Comparison of ENCODE assay signal across 14 mouse cellular contexts in the genomic region with DNA sequence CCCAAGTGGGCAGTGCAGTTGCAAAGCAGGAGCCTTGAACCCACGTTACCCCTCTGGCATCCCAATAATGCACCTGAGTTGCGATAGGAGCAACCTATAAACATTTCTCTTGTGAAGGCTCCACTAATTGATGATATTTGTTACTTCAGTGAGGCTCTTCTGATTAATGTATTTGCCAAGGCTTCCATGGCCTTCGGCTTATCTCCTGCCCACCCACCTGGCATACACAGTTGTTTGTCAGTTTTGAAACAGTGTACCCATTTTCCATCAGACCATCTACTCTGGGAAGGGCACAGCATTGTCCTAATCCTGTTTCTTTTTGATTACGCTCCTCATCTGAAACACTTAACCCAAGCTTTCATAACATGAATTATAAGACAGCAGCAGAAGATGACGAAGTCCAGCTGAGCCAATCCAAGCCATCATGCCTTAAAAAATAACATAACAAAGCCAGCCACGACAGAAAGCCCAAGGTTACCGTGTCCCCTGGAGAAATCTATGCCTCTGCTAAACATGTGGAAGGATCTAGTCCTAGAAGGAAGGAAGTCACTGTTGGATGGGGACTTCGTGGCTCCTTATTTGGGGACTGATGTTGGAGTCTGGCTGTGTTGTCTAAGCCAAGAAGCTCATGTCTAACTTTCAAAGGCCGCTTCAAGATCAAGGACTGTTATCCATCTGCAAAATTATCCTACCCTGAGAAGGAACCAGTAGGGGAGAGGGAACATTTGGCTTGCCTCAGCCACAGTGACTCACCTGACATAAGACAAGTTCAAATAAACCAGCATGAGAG.
"Had no signal": no experiment of that assay in that cellular context is flagged by ENCODE, and none has a peak within 500 bp of the region (broad histone marks: within the 10 kb centered on the region; RNA-seq: fewer than 3 reads in every experiment).

No protein-coding gene starts in this region.

- DNase-seq: gastrocnemius, adult 2 months; gastrocnemius, postnatal 10 days; gastrocnemius, postnatal 25 days; heart, adult 2 months; heart, postnatal 10 days; heart, postnatal 4 days; kidney, adult 18-20 months; kidney, adult 8-10 months; kidney, postnatal 10 days; kidney, postnatal 25 days; kidney, postnatal 4 days; layer of hippocampus, adult 9-11 months; liver; liver, embryonic 13.5 days had no signal
